Mouse (Mus musculus) urinary bladder, postnatal 10 days (tissue): ENCODE data around the gene Cfap97.
"Not testable (repeated sequence)": the region's sequence is repeated elsewhere in the genome, so short reads cannot be mapped to it uniquely, and the experiment has no call there.

Experiments
- DNase-seq: peaks from one replicate; pipeline ENCODE4 v3.0.0; 2022; ENCODE audit warnings: low spot score

The Cfap97 gene

DNA sequence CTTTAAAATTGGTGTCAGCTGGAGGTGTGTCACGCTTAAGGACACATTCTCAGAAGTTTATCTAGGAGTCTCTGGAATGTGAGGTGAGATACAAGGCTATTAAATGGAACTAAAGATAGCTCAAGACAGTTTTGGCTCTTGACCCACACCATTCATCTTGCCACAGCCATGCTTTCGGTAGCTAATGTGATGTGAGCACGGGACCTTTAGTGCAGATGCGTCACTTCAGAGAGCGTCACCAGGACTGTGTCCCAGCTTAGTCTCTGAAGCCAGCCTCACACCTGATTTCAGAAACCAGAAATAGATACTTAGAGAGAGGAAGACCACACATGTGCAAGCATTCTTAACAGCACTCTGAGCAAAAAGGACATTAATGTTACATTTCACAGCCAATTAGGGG is 75.1 kb downstream of the Cfap97 start:
- DNase-seq = no peak

DNA sequence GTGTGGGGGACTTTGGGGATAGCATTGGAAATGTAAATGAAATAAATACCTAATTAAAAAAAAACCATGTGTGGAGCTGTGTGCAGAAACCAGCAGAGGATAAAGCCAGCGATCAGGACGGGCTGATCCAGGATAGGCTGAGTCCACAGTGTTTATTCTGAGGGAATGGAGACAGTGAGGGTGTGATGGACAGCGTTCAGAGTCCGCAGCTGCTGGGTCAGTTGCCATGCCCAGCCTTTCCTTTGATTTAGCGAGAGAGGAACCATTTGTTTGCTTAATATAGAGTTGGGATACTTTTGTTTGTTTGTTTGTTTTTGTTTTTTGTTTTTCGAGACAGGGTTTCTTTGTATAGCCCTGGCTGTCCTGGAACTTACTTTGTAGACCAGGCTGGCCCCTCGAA is 80.4 kb downstream of the Cfap97 start:
- not testable (repeated sequence) for DNase-seq

DNA sequence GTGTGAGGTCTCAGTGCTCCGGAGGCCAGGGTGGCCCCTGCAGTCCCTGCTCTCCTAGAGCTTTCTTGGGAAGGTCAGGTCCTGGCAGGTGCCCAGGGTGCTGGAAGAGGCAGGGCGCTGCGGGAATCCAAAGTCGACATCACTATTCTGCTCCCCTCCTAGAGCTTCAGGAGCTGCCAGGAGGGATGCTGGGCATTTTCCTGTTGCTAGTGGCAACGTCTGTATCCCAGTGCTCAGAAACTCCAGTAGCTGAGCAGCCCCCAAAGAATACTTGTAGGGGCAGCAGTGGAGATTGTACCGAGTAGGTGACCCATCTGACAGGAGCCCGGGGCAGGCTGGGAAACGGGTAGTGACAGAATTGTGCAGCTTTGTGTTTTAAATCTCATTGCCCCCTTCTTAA is 81.2 kb downstream of the Cfap97 start:
- no peak for DNase-seq

DNA sequence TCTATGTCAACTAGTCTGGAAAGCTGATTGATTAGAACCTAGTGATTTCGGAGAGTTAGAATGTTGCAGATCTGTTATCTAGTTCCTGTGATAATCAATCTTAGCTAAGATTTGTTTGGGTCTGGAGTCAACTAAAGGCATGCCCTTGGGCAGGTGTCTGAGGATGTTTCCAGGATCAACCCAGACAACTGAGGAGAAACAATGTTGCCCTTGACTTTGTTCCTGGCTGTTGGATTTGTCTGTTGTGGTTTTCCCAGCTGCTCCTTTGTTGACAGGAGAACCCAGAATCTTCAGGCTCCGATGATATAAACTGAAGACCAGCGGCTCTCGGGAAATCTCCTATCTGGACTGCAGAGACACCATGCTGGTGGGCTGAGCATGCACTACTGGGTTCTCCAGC is 83.2 kb downstream of the Cfap97 start:
- DNase-seq = no peak

DNA sequence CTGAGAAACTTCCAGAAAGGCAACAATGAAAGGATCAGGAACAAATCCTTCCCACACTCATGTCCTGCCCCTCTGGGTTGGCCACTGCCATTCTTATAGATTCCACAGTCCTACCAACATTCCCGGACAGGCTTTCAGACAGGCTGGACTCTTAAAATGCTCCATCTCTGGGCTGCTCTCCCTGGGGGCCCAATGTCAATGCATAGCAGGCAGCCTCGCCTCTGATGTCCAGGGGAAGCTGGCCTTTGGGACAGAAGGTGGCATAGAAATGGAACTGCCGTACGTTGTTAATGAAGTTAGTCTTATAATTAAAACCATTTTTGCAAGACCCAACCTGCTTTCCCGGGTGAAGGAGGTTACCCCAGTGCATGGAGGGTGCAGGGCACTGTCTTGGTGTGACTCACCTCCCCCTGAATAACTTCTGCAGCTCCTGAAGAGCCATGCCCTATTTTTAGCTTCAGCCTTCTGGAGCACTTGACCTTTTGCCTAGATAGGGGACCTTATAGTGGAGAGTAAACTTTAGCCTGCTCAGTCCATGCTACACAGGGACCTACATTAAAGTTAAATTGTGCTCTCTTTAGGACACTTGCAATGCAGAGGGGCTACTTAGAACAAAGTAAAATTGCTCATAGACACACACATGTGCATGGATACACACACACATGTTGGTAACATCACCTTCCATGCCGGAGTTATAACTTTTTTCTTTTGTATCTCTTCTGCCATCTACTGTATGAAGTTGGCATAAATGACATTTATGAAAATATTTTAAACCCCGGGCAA is 85.1 kb downstream of the Cfap97 start:
- DNase-seq = no peak

DNA sequence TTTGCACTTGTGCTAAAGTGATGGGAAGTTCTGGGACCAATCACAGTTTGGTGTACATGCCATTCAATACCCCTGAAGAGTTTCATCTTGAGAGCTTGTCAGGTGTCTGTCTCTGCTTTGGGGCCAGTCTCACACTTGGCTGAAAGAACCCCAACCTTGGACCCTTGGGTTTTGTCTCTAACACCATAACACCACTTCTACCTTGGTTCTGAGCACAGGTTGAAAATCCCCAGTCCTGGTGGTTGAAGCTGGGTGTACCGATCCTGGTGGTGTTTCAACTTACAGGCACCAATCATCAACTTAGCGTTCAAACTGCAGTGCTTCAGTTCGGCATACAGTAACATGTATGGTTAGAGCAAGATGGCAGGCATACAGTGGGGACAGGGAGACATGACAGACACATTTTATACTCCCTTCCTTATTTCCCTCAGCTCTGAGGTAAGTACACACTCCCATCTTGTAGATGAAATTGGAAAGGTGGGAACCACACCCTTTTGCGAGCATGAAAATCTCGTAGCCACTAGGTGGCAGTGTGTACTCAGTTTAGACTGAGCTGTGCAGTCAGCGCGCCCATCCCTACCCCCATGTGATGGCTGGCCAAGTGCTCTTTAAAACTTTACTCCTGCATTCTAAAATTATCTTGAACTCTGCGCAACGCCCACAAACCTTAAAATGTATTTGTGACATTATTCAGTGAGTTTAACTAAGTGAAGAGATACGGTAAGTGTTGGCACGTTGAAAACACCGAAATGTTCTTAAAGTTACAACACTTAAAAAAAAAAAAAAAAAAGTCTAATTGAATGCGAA is 90.2 kb downstream of the Cfap97 start:
- DNase-seq = peak; percentile 25

DNA sequence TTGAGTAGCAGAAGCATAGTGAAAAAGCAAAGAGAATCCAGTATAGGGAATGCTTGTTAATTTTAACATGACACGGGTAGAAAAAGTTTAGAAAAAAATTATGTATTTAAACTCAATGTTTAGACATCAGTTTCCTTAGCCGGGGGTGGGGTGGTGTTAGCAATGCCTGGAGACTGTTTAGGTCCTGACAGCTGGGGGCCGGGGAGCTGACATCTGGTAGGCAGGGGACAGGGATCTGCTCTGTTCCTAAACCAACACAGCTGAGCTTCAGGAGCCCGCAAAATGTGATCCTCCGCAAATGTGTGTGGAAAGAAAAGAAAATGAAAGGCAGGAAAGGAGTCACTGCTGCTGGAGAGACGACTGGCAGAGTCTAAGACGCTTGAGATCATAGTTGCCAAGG is 91.4 kb downstream of the Cfap97 start:
- no peak for DNase-seq
